Mouse (Mus musculus) lung, adult 2 months (tissue): ENCODE results near the gene Tmem63b.

Experiments used
- CTCF ChIP-seq: fragments of 200-500 bp; IDR thresholded peaks from 2 replicates; pipeline ENCODE4 v1.5.1; 2011; ENCODE audit warnings: mild to moderate bottlenecking, low read length, control low read depth; ENCODE audit not compliant: insufficient read depth
- POLR2A ChIP-seq: fragments of 200-500 bp; IDR thresholded peaks from 2 replicates; pipeline ENCODE4 v1.6.1; 2011; ENCODE audit warnings: low read depth, mild to moderate bottlenecking, control low read depth, low read length, borderline replicate concordance; ENCODE audit errors: extremely low read depth

DNA sequence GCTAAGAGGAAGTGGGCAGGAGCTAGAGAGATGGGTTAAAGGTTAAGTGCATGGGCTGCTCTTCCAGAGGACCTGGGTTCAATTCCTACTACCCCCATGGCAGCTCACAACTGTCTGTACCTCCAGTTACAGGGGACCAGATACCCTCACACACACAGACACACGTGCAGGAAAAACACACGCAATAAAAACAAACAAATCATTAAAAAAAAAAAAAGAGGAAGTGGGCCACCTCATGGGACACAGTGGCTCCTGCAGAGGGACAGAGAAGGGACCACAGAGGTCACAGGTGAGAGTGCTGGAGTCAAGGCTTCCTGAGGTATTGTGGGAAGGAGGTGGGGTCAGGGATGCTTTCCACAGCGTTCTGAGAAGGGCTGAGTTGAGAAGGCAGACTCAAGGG, 24.8 kb upstream of the Tmem63b start:
- TF ChIP-seq CTCF (no peak), POLR2A (no peak)
